In the genomic region with DNA sequence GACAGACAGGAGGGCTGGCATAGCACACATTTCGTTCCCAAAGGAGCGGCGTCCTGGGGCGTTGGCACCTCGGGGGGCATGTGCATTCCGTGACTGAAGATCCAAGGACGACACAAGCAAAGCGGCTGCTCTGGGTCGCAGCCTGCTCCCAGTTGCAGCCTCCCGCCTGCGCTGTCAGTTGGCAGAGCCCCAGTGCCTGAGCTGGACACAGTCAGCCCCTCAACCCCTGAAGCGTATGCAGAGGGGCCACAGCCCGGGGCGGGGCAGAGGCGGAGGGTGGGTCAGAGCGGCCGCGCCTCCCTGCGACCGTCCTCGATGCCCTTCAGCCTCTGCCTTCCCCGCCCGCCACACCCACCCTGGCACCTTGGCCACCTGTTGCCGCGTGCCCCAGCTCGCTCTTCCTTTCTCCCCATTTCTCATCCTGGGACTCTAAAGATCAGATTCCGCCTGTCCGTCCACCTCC, we compare ENCODE assay signal across 8 mouse cellular contexts. TPM values are rescaled to one million over a fixed set of nuclear protein-coding genes. Genes with fewer than 3 reads are reported as not detected.
A peak's percentile ranks its signal among the peaks of the same experiment; 100 is the strongest.
DNase-seq lines count a peak whose midpoint lies in the region; ATAC-seq and TF ChIP-seq lines count a peak whose summit lies in the region.

A gene (plus strand): TSS at position 413 of the 463 bp plus-strand sequence.

- H3K4me3 ChIP-seq in lung, embryonic 14.5 days (ENCODE audit: low read depth, low read length) = peak within 1 kb of the TSS; percentile 70
- H3K4me3 ChIP-seq in embryonic facial prominence, embryonic 13.5 days = peak within 1 kb of the TSS; percentile 73
- H3K4me3 ChIP-seq in limb, embryonic 13.5 days = peak within 1 kb of the TSS; percentile 74
- H3K4me3 ChIP-seq in stomach, embryonic 14.5 days (ENCODE audit: low read depth, low read length) = peak within 1 kb of the TSS; percentile 79

- no peak within 1 kb of the TSS for H3K27ac ChIP-seq in lung, embryonic 14.5 days (ENCODE audit: low read depth)
- no peak within 1 kb of the TSS for H3K27ac ChIP-seq in embryonic facial prominence, embryonic 13.5 days
- H3K27ac ChIP-seq in limb, embryonic 13.5 days = no peak within 1 kb of the TSS
- no peak within 1 kb of the TSS for H3K27ac ChIP-seq in stomach, embryonic 14.5 days (ENCODE audit: low read length)

- DNase-seq in lung, embryonic 14.5 days = peak; percentile 41
- DNase-seq in lung, postnatal 25 days (ENCODE audit: low spot score) = no peak
- peak; percentile 23 for DNase-seq in heart, postnatal 25 days (ENCODE audit: low spot score)
- DNase-seq in layer of hippocampus, adult 11-12 months (ENCODE audit: low spot score) = no peak
- DNase-seq in layer of hippocampus, postnatal 10 days (ENCODE audit: low spot score in 2 of 2) = no peak

- no peaks in the 10 kb centered on the region for H3K9me3 ChIP-seq in lung, embryonic 14.5 days (ENCODE audit: low read depth, low read length)
- H3K9me3 ChIP-seq in embryonic facial prominence, embryonic 13.5 days = no peaks in the 10 kb centered on the region
- no peaks in the 10 kb centered on the region for H3K9me3 ChIP-seq in limb, embryonic 13.5 days
- no peaks in the 10 kb centered on the region for H3K9me3 ChIP-seq in stomach, embryonic 14.5 days (ENCODE audit: control insufficient read depth, low read depth, low read length)

- H3K27me3 ChIP-seq in lung, embryonic 14.5 days (ENCODE audit: insufficient read depth, low read length) = peaks cover 45% of the 10 kb centered on the region
- H3K27me3 ChIP-seq in embryonic facial prominence, embryonic 13.5 days = peaks cover 77% of the 10 kb centered on the region
- peaks cover 84% of the 10 kb centered on the region for H3K27me3 ChIP-seq in limb, embryonic 13.5 days
- peaks cover 24% of the 10 kb centered on the region; the same call in 1 of the 2 replicates for H3K27me3 ChIP-seq in stomach, embryonic 14.5 days (ENCODE audit: control insufficient read depth, insufficient read depth, low read length)

- TF ChIP-seq CTCF in lung, embryonic 14.5 days (IDR thresholded peaks at IDR 0.05; ENCODE audit: low read depth) = no peak

- H3K4me2 ChIP-seq in lung, embryonic 14.5 days = peak within 1 kb of the TSS; percentile 78
- H3K4me2 ChIP-seq in embryonic facial prominence, embryonic 13.5 days = peak within 1 kb of the TSS; percentile 88
- peak within 1 kb of the TSS; percentile 88 for H3K4me2 ChIP-seq in limb, embryonic 13.5 days (replicated peaks)
- H3K4me2 ChIP-seq in stomach, embryonic 14.5 days (replicated peaks; ENCODE audit: low read depth, low read length) = peak within 1 kb of the TSS; percentile 92

- H3K4me1 ChIP-seq in lung, embryonic 14.5 days (ENCODE audit: insufficient read depth) = no peaks in the 10 kb centered on the region
- peaks cover 17% of the 10 kb centered on the region; the same call in 1 of the 2 replicates for H3K4me1 ChIP-seq in embryonic facial prominence, embryonic 13.5 days
- H3K4me1 ChIP-seq in limb, embryonic 13.5 days = peaks cover 7% of the 10 kb centered on the region
- H3K4me1 ChIP-seq in stomach, embryonic 14.5 days (ENCODE audit: control insufficient read depth, insufficient read depth, low read length) = 0 out of 2 replicates have a peak, but pooled peaks cover 3% of the 10 kb centered on the region

- peak within 1 kb of the TSS; percentile 60 for H3K9ac ChIP-seq in lung, embryonic 14.5 days
- peak within 1 kb of the TSS; percentile 71 for H3K9ac ChIP-seq in embryonic facial prominence, embryonic 13.5 days
- H3K9ac ChIP-seq in limb, embryonic 13.5 days = peak within 1 kb of the TSS; percentile 75
- H3K9ac ChIP-seq in stomach, embryonic 14.5 days (replicated peaks; ENCODE audit: low read depth, low read length) = peak within 1 kb of the TSS; percentile 32

- WGBS in lung, embryonic 14.5 days = 3% methylated on average over 28 of the region's 28 CpGs
- WGBS in embryonic facial prominence, embryonic 13.5 days = 5% methylated on average over 28 of the region's 28 CpGs
- 4% methylated on average over 22 of the region's 28 CpGs for WGBS in limb, embryonic 13.5 days
- 2% methylated on average over 28 of the region's 28 CpGs for WGBS in stomach, embryonic 14.5 days

- intact Hi-C loops in heart, postnatal 25 days (cut with DNase I) = loop anchor here (5.0 kb wide), 1 partner anchor 78 kb away; a partner anchor contains a TSS

- H3K36me3 ChIP-seq in lung, embryonic 14.5 days (ENCODE audit: insufficient read depth) = no peaks in the 10 kb centered on the region
- no peaks in the 10 kb centered on the region for H3K36me3 ChIP-seq in embryonic facial prominence, embryonic 13.5 days
- no peaks in the 10 kb centered on the region for H3K36me3 ChIP-seq in limb, embryonic 13.5 days
- no peaks in the 10 kb centered on the region for H3K36me3 ChIP-seq in stomach, embryonic 14.5 days (ENCODE audit: control insufficient read depth, insufficient read depth, low read length)

- peak; percentile 35 for ATAC-seq in lung, embryonic 14.5 days (ENCODE audit: insufficient read depth)
- no peak for ATAC-seq in embryonic facial prominence, embryonic 13.5 days (ENCODE audit: insufficient number of reproducible peaks, insufficient read depth, low FRiP score, low TSS enrichment, low read depth)
- ATAC-seq in limb, embryonic 13.5 days (ENCODE audit: low FRiP score, low read depth) = 0 out of 2 replicates have a peak, but pooled peaks have one; percentile 9
- ATAC-seq in stomach, embryonic 14.5 days (ENCODE audit: insufficient number of reproducible peaks, insufficient read depth, low FRiP score, low read depth) = peak; percentile 49; the same call in 1 of the 2 replicates

RNA-seq across cellular contexts. Expression of the gene that starts here (rescaled TPM):
- polyA plus RNA-seq in lung, embryonic 14.5 days (2014; fragmentation: Nextera tagmentation; extraction: Ambion mirVana) = 2.7 and 3.3 TPM in 2 replicates
- polyA plus RNA-seq in embryonic facial prominence, embryonic 13.5 days (2015; fragmentation: Nextera tagmentation; extraction: Ambion mirVana) = 2.8 and 3.3 TPM in 2 replicates
- 10 to 100 TPM; 44.7 to 58.8 TPM for total RNA-seq in heart, postnatal 25 days (2021)
- polyA plus RNA-seq in limb, embryonic 13.5 days (2015; fragmentation: Nextera tagmentation; extraction: Ambion mirVana) = 1.9 and 2.4 TPM in 2 replicates
- polyA plus RNA-seq in stomach, embryonic 14.5 days (2014; fragmentation: Nextera tagmentation; extraction: Ambion mirVana) = 2.2 and 3.1 TPM in 2 replicates
- total RNA-seq in layer of hippocampus, postnatal 10 days (2021) = 1 to 10 TPM; 2.3 to 2.9 TPM

Comparison
In these comparisons a context has a peak if more than half of its experiments do, and no peak if none do; other contexts are left out.
1. RNA of the gene that starts here (total RNA-seq): 44.7 to 58.8 TPM in heart, postnatal 25 days; 2.3 to 2.9 TPM in layer of hippocampus, postnatal 10 days; every median in the first group is over 10 times any median in the second.
2. DNase-seq: peak in lung, embryonic 14.5 days (single experiment) and heart, postnatal 25 days (single experiment); none in lung, postnatal 25 days (single experiment), layer of hippocampus, adult 11-12 months (single experiment) and layer of hippocampus, postnatal 10 days (0 of 2).
3. Peak in every context shown above with its lines, with median percentiles within 50 percentile points of each other: H3K4me2 ChIP-seq, H3K4me3 ChIP-seq and H3K9ac ChIP-seq.